Mouse (Mus musculus): ENCODE measurements around the gene Bap1. TPM values are rescaled to one million over a fixed set of nuclear protein-coding genes. Genes with fewer than 3 reads are reported as not detected.

The Bap1 gene
- polyA plus RNA-seq (2015; fragmentation: Nextera tagmentation; extraction: Ambion mirVana): 74.3 and 86.2 TPM in 2 replicates

DNA sequence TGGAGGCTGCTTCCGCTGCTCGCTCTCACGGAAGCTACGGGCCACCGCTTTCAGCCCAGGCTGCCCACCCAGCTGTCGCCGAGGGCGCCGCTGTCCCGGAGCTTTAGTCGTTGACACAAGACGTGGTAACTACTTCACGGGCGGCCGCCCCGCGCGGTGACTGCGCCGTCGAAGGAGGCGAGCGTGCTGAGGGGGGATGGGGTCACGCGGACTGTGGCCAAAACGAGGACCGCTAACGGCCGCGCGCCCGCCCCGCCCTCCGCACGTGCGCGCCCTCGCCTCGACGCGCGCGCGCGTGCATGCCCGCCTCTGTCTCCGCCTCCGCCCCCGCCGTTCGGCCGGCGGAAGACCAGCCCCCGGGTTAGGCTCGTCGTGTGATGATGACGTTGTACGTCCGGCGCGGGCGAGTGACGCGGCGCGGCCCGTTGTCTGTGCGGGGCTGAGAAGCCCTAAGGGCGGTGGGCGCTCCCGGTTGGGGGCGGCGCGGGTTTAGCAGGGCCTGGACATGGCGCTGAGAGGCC is at the start of gene Bap1, which contains the start of gene Phf7:
Bap1 (plus strand) TSS at position 367 of the 521 bp plus-strand sequence.
Phf7 (minus strand) TSS at position 234 of the 521 bp plus-strand sequence.

DNA sequence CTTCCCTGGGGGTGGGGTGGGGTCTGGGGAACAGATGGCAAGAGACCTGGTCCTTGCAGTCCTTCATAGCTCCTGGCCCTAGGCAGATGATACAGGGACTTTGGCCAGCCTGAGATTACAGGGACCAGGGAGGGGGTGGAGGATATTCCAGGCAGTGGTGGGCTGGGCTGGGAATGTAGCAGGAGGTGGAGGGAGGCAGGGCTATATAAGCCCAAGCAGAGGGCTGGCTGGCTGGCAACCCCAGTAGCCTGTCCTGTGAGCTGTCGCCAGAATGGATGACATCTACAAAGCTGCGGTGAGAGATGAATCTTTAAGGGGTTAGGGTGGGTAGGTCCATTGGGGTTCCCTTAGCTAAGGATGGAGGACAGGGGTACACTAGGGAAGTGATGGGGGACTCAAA is 43.2 kb upstream of the Bap1 start, which contains the start of gene Tnnc1:
Tnnc1 (plus strand) TSS at position 229 of the 400 bp plus-strand sequence.

DNA sequence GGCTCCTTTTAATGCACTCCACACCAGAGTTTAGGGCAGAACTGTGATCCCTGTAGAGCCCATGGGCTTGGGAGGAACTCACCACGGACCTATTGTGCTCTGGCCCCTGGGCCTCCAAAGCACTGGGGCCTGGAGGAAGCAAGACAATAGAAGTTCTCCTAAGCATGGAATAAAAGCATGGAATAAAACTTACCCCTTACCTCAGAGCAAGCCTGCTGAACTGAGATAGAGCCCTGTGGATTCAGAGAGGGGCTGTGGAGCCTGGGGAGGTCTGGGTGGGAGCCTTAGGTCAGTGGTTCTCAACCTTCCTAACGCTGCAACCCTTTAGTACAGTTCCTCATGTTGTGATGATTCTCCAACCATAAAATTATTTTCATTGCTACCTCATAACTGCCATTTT is 34.4 kb upstream of the Bap1 start, which contains the start of gene Nisch:
Nisch (minus strand) TSS at position 101 of the 400 bp plus-strand sequence.

DNA sequence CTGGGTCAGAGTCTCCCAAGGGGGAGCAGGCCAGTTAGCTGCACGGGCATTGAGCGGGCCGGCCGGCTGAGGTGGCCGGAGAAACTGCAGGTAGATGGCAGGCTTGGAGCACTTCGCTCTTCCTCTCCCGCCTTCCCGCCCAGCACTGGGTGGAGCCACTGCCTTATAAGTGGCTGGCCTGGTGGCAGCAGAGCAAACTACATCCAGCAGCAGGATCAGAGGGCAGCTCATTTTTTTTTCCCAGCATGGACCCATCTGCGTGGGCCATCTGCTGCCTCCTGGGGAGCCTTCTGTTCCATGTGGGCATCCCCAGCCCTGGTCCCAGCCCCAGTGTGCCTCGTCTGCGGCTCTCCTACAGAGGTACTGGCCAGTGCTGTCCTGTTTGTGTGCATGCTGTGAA is 33.6 kb upstream of the Bap1 start, which contains the start of gene Sema3g:
Sema3g (plus strand) TSS at position 195 of the 400 bp plus-strand sequence.

Other genes with a start within 250 kb of the Bap1 start
- gene Spcs1, start 249.8 kb upstream of the Bap1 start, polyA plus RNA-seq (2015; fragmentation: Nextera tagmentation; extraction: Ambion mirVana): 435 and 488 TPM in 2 replicates
- gene Pbrm1, start 232.3 kb upstream of the Bap1 start, polyA plus RNA-seq (2015; fragmentation: Nextera tagmentation; extraction: Ambion mirVana): 72.5 and 77.0 TPM in 2 replicates
- gene Gnl3, start 232.3 kb upstream of the Bap1 start, polyA plus RNA-seq (2015; fragmentation: Nextera tagmentation; extraction: Ambion mirVana): 46.8 and 51.4 TPM in 2 replicates
- 63.0 and 75.6 TPM in 2 replicates for gene Smim4, start 122.5 kb upstream of the Bap1 start, polyA plus RNA-seq (2015; fragmentation: Nextera tagmentation; extraction: Ambion mirVana)
- 128 and 139 TPM in 2 replicates for gene Nt5dc2, start 120.4 kb upstream of the Bap1 start, polyA plus RNA-seq (2015; fragmentation: Nextera tagmentation; extraction: Ambion mirVana)
- gene Stab1, start 82.8 kb upstream of the Bap1 start, polyA plus RNA-seq (2015; fragmentation: Nextera tagmentation; extraction: Ambion mirVana): 13.3 and 15.1 TPM in 2 replicates
- gene Tnnc1, start 43.1 kb upstream of the Bap1 start, polyA plus RNA-seq (2015; fragmentation: Nextera tagmentation; extraction: Ambion mirVana): 4.8 and 5.0 TPM in 2 replicates
- 204 and 249 TPM in 2 replicates for gene Nisch, start 34.5 kb upstream of the Bap1 start, polyA plus RNA-seq (2015; fragmentation: Nextera tagmentation; extraction: Ambion mirVana)
- 0.39 and 0.48 TPM in 2 replicates for gene Sema3g, start 33.6 kb upstream of the Bap1 start, polyA plus RNA-seq (2015; fragmentation: Nextera tagmentation; extraction: Ambion mirVana)
- gene Phf7, start 133 bp upstream of the Bap1 start, polyA plus RNA-seq (2015; fragmentation: Nextera tagmentation; extraction: Ambion mirVana): 8.2 and 10.3 TPM in 2 replicates
- 1.4 and 1.8 TPM in 2 replicates for gene Dnah1, start 72.4 kb downstream of the Bap1 start, polyA plus RNA-seq (2015; fragmentation: Nextera tagmentation; extraction: Ambion mirVana)
- 46.2 and 48.0 TPM in 2 replicates for gene Capn7, start 85.2 kb downstream of the Bap1 start, polyA plus RNA-seq (2015; fragmentation: Nextera tagmentation; extraction: Ambion mirVana)
- gene Sh3bp5, start 184.6 kb downstream of the Bap1 start, polyA plus RNA-seq (2015; fragmentation: Nextera tagmentation; extraction: Ambion mirVana): 123 and 144 TPM in 2 replicates
- gene Eaf1, start 242.9 kb downstream of the Bap1 start, polyA plus RNA-seq (2015; fragmentation: Nextera tagmentation; extraction: Ambion mirVana): 5.1 and 5.7 TPM in 2 replicates
- 36.6 and 37.4 TPM in 2 replicates for gene Mettl6, start 243.6 kb downstream of the Bap1 start, polyA plus RNA-seq (2015; fragmentation: Nextera tagmentation; extraction: Ambion mirVana)